Mouse (Mus musculus) small intestine, adult 2 months (tissue): ENCODE results near the gene Mgea5. TPM values are rescaled to one million over a fixed set of nuclear protein-coding genes. Genes with fewer than 3 reads are reported as not detected.
A peak's percentile ranks its signal among the peaks of the same experiment; 100 is the strongest.

ENCODE experiments used
- H3K27ac ChIP-seq: fragments of 200-500 bp; 2 replicates; pipeline ENCODE4 v1.5.1; 2012; ENCODE audit warnings: low read depth, low read length, control low read depth, inconsistent platforms; ENCODE audit not compliant: insufficient read depth
- H3K27me3 ChIP-seq: fragments of 200-500 bp; 2 replicates; pipeline ENCODE4 v1.6.1; 2012; ENCODE audit warnings: mild to moderate bottlenecking, moderate library complexity, low read length, inconsistent platforms; ENCODE audit not compliant: control insufficient read depth, insufficient read depth
- H3K36me3 ChIP-seq: fragments of 200-500 bp; 2 replicates; pipeline ENCODE4 v1.6.1; 2012; ENCODE audit warnings: mild to moderate bottlenecking, low read length, control low read depth, inconsistent platforms; ENCODE audit not compliant: control insufficient read depth, insufficient read depth
- H3K4me1 ChIP-seq: fragments of 200-500 bp; 2 replicates; pipeline ENCODE4 v1.6.1; 2012; ENCODE audit warnings: low read length, inconsistent platforms, mixed read lengths; ENCODE audit not compliant: control insufficient read depth, insufficient read depth, insufficient read length
- H3K4me3 ChIP-seq: fragments of 200-500 bp; 2 replicates; pipeline ENCODE4 v1.5.1; 2012; ENCODE audit warnings: low read depth, mild to moderate bottlenecking, control low read depth, inconsistent platforms, low read length, moderate library complexity
- CTCF ChIP-seq: fragments of 200-500 bp; IDR thresholded peaks from 2 replicates; pipeline ENCODE4 v1.5.1; 2012; ENCODE audit warnings: low read depth, mild to moderate bottlenecking, control low read depth, inconsistent platforms, low read length, moderate library complexity, mixed read lengths; ENCODE audit not compliant: insufficient replicate concordance, insufficient read length; ENCODE audit errors: extremely low read depth
- POLR2A ChIP-seq: fragments of 200-500 bp; IDR thresholded peaks from 2 replicates; pipeline ENCODE4 v1.6.1; 2012; ENCODE audit warnings: low read depth, mild to moderate bottlenecking, control low read depth, inconsistent platforms, low read length, moderate library complexity
- WGBS: fragments of 180-500 bp; shearing (Covaris S2); methylation state at CpG from one replicate; pipeline ENCODE4 v1.1.7; 2018; 5-methylcytosine and 5-hydroxymethylcytosine counted together
- polyA plus RNA-seq: library from polyadenylated mRNA; depleted of rRNA; stranded (reverse); fragments of >200 nt; gene quantifications from 2 replicates; pipeline ENCODE4 v1.2.3, GENCODE M21; 2012

Gene Mgea5
- polyA plus RNA-seq, 1 experiment = 8.3 TPM

DNA sequence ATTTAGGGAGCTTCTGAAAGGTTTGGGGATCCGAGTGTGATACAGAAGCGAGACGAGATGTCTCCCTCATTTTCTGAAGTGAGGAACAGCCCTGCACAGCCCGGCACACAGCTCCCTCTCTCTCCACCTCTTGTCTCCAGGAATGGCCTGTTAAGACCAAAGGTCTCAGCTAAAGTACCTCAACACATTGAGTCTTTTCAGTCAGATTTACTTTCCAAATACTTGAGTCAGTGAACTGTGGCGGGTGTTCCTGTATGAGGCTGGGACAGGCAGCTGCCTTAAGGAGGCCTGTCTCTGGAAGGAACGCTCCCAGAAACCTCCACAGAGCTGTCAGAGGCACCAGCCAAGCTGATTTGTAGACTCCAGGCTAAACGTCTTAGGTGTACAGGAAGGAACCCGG, 33.1 kb upstream of the Mgea5 start:
- H3K4me1 ChIP-seq = peaks cover 5% of the 10 kb centered on the region
- peaks cover 11% of the 10 kb centered on the region for H3K27me3 ChIP-seq
- H3K36me3 ChIP-seq = peaks cover 19% of the 10 kb centered on the region
- no peak overlapping the region for H3K4me3 ChIP-seq
- WGBS = 71% methylated on average over 8 of the region's 8 CpGs
- TF ChIP-seq POLR2A (no peak), CTCF (no peak)
- no peak overlapping the region for H3K27ac ChIP-seq

DNA sequence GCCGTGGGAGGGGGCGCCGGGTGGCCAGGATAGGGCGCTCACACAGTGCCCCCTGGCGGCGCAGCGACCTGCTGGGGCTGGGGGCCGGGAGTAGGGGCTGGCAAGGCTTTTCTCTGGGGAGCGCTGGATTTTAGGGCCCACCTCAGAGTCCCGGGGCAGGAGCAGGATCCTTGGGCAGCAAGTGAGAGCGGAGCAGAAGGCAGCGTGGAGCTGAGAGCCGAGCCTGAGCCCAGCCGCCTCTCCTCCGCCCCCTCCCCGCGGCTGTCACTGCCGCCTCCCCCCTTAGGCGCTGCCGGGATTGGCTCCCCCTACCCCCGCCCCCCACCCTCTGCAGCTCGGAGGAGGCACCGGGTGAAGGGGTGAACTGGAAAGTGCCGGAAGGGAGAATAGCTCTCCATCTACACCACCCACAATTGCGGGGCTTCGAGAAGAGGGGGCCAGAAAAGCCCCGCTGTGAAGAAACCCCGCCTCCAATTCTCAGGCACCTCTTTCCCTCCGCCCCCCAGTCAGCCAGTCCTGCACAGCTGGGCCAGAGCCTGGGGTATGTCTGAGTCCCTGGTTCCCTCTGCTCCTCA, 32.3 kb upstream of the Mgea5 start, which contains the start of gene Kcnip2:
TSS of gene Kcnip2 (minus strand) at position 231 of the 575 bp plus-strand sequence.
- H3K4me3 ChIP-seq = peak within 1 kb of the TSS; percentile 27; the same call in 1 of the 2 replicates
- H3K27ac ChIP-seq = no peak within 1 kb of the TSS

GRCm38 (mm10) chr19:45815170-45815569, 31.5 kb upstream of the Mgea5 start:
- TF ChIP-seq POLR2A = no peak
- no peak for TF ChIP-seq CTCF
- H3K27me3 ChIP-seq = peaks cover 11% of the 10 kb centered on the region
- no peak overlapping the region for H3K27ac ChIP-seq
- H3K36me3 ChIP-seq = peaks cover 19% of the 10 kb centered on the region
- H3K4me3 ChIP-seq = peak overlapping the region; percentile 27; the same call in 1 of the 2 replicates
- WGBS = 50% methylated on average over 10 of the region's 10 CpGs
- H3K4me1 ChIP-seq = peaks cover 5% of the 10 kb centered on the region

More for the DNA sequence above, 32.3 kb upstream of the Mgea5 start, which contains the start of gene Kcnip2:
- TF ChIP-seq CTCF (no peak), POLR2A (no peak)
- Histone ChIP-seq H3K27me3 (peaks cover 11% of the 10 kb centered on the region), H3K36me3 (peaks cover 19% of the 10 kb centered on the region), H3K4me1 (peaks cover 5% of the 10 kb centered on the region)
- WGBS = 5% methylated on average over 29 of the region's 29 CpGs

- peaks cover 5% of the 10 kb centered on the region for H3K4me1 ChIP-seq
- H3K4me3 ChIP-seq = no peak overlapping the region
- H3K36me3 ChIP-seq = peaks cover 11% of the 10 kb centered on the region
- H3K27me3 ChIP-seq = peaks cover 11% of the 10 kb centered on the region
- TF ChIP-seq POLR2A (no peak), CTCF (no peak)
- 17% methylated on average over 12 of the region's 12 CpGs for WGBS
- H3K27ac ChIP-seq = no peak overlapping the region
Observed at GRCm38 (mm10) chr19:45813801-45814200, 30.2 kb upstream of the Mgea5 start.

DNA sequence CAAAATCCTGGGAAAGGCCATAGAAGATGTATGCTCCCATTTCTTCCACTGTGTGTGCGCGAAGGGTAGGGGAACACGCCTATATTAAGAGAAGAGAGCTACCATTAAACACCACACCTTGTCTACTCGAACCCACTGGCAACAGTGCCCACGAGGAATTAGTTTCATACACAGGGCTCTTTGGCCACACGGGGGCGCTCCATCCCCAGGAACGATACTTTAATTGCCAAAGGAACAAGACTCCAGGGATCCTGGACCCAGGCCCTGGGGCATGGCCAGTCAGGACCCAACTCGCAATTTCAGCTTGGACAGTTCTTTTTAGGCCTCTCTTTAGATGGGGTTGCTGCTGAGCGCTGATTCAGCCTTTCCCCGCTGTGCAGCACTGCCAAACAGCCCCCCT, 29.6 kb upstream of the Mgea5 start:
- Histone ChIP-seq H3K27ac (no peak overlapping the region), H3K27me3 (peaks cover 11% of the 10 kb centered on the region), H3K36me3 (peaks cover 5% of the 10 kb centered on the region; the same call in 1 of the 2 replicates), H3K4me1 (peaks cover 5% of the 10 kb centered on the region), H3K4me3 (no peak overlapping the region)
- WGBS = 4% methylated on average over 11 of the region's 11 CpGs
- TF ChIP-seq POLR2A = no peak
- TF ChIP-seq CTCF = peak; percentile 89; the same call in 1 of the 2 replicates

GRCm38 (mm10) chr19:45812673-45813252, 29.1 kb upstream of the Mgea5 start:
- Histone ChIP-seq H3K4me3 (no peak overlapping the region), H3K36me3 (peaks cover 1% of the 10 kb centered on the region; the same call in 1 of the 2 replicates), H3K4me1 (peaks cover 5% of the 10 kb centered on the region), H3K27me3 (peaks cover 11% of the 10 kb centered on the region), H3K27ac (no peak overlapping the region)
- TF ChIP-seq POLR2A = no peak
- TF ChIP-seq CTCF = no peak
- 19% methylated on average over 8 of the region's 8 CpGs for WGBS

- Histone ChIP-seq H3K4me1 (peaks cover 5% of the 10 kb centered on the region), H3K27me3 (peaks cover 11% of the 10 kb centered on the region), H3K36me3 (no peaks in the 10 kb centered on the region), H3K27ac (no peak overlapping the region), H3K4me3 (peak overlapping the region; percentile 50)
- WGBS = 3% methylated on average over 16 of the region's 16 CpGs
- TF ChIP-seq CTCF = no peak
- TF ChIP-seq POLR2A = no peak
Observed at GRCm38 (mm10) chr19:45812115-45812514, 28.5 kb upstream of the Mgea5 start.

DNA sequence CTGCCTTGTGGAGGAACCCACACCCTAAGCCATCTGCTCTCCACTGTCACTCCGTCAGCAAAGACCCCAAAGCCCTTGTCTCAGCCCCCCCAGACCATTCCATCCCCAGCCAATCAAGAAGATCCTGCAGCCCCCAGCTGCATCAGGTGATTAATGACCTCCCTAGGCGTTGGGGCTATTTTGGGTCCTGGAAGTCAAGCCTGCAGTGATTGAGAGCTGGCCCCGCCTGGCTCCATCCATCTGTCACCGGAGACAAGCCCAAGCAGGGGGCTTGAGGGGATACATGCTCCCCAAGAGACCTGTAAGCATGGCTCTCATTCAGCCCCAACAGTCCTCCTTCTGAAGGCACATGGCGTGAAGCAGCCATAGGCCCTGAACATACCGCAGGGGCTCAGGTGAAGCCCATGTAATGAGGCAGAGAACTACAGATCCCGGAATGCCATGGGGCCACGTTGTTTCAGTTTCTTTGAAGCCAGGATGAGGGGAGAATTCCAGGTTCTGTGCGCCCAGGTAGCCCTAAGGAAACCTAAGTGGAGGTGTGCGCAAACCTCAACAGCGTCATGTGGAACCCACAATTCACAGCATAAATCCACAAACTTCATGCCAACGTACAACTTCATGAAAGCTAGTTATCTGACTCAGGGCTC, 27.5 kb upstream of the Mgea5 start:
- no peak for TF ChIP-seq POLR2A
- Histone ChIP-seq H3K27ac (no peak overlapping the region), H3K36me3 (no peaks in the 10 kb centered on the region), H3K4me3 (no peak overlapping the region), H3K4me1 (peaks cover 5% of the 10 kb centered on the region), H3K27me3 (peaks cover 10% of the 10 kb centered on the region)
- 78% methylated on average over 12 of the region's 12 CpGs for WGBS
